Mouse (Mus musculus) adrenal gland, postnatal 14 days (tissue): ENCODE results near the gene Cnga1. TPM values are rescaled to one million over a fixed set of nuclear protein-coding genes. Genes with fewer than 3 reads are reported as not detected.

Experiments
- total RNA-seq: library from RNA; stranded (reverse); gene quantifications from 2 replicates; pipeline ENCODE4 v1.2.3, GENCODE M21; 2021

Cnga1 gene
- total RNA-seq, 1 experiment from 2014 or later, result not detected

Other genes starting within 250 kb of the Cnga1 start
- gene Corin, start 139.8 kb downstream of the Cnga1 start, total RNA-seq, result 0.11 and 0.26 TPM in 2 replicates
- 12.5 and 12.7 TPM in 2 replicates for gene Nfxl1, start 84.6 kb downstream of the Cnga1 start, total RNA-seq
- not detected in 2 replicates for gene Zar1, start 63.0 kb downstream of the Cnga1 start, total RNA-seq
- gene Gm5868, start 56.7 kb downstream of the Cnga1 start, total RNA-seq, result 1.3 and 2.9 TPM in 2 replicates
- gene Nipal1, start 3.5 kb upstream of the Cnga1 start, total RNA-seq, result 2.4 and 2.5 TPM in 2 replicates
- gene Txk, start 108.5 kb upstream of the Cnga1 start, total RNA-seq, result 2.3 TPM in 1 of 2 replicates, not detected in the other
- gene Tec, start 224.2 kb upstream of the Cnga1 start, total RNA-seq, result 3.3 and 4.8 TPM in 2 replicates